Mouse (Mus musculus): Measurements from ENCODE around the gene Chid1. TPM values are rescaled to one million over a fixed set of nuclear protein-coding genes. Genes with fewer than 3 reads are reported as not detected.

The Chid1 gene
- polyA plus RNA-seq, 1 experiment from 2014 or later, result 44.1 TPM

DNA sequence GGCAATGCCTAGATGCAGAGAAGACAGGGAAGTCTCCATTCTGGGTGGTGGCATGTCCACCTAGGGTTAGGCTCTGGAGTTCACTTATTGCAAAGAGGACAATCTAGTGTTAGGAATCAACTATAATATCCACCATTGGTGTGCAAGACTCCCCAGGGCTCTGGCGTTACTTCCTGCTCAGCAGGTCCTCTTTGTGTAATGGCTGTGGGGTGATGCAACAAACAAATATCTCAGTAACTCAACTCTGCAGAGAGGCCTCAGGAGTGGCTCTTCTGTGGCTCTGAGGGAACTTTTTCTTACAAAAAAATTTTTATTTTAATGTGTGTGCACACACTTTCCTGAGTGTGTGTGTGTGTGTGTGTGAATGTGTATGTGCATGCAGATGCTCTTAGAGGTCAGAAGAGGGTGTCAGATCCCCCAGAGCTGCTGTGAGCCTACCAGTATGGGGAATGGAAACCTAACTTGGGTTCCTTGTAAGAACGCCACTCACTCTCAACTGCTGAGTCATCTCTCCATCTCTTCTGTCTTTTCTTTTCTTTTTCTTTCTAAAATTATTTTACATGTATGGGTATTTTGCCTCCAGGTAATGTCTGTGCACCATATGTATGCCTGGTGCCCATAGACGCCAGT, 9.9 kb upstream of the Chid1 start:
- no peak for ATAC-seq (replicated peaks)
- 89% methylated on average over 3 of the region's 3 CpGs for WGBS
- Histone ChIP-seq H3K4me2 (no peak overlapping the region), H3K27me3 (replicated peaks) (no peaks in the 10 kb centered on the region), H3K4me3 (no peak overlapping the region), H3K4me1 (no peaks in the 10 kb centered on the region), H3K36me3 (replicated peaks) (no peaks in the 10 kb centered on the region), H3K9ac (no peak overlapping the region), H3K27ac (no peak overlapping the region), H3K9me3 (no peaks in the 10 kb centered on the region)

DNA sequence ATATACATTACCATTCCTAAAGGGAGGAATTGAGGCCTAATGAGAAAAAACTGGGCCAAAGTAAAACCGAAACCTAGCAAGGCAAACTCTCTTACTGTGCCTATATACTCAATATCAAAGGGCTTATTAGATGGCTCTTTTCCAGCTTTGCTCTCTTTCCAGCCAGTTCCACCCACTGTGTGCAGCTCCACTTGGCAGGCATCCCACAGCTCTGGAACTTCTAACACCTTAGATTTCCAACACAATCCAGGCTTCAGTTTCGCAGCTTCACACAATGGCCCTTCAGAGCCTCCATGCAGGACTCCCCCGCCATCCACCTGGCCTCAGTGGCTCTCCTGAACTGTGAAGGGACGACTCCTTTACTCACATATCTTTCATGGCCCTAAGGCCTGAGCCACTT, 5.0 kb upstream of the Chid1 start:
- 82% methylated on average over 4 of the region's 4 CpGs for WGBS
- Histone ChIP-seq H3K36me3 (replicated peaks) (no peaks in the 10 kb centered on the region), H3K9ac (no peak overlapping the region), H3K27me3 (replicated peaks) (no peaks in the 10 kb centered on the region), H3K27ac (no peak overlapping the region), H3K4me3 (no peak overlapping the region), H3K4me2 (no peak overlapping the region), H3K4me1 (peaks cover 9% of the 10 kb centered on the region), H3K9me3 (no peaks in the 10 kb centered on the region)
- ATAC-seq (replicated peaks), result no peak

DNA sequence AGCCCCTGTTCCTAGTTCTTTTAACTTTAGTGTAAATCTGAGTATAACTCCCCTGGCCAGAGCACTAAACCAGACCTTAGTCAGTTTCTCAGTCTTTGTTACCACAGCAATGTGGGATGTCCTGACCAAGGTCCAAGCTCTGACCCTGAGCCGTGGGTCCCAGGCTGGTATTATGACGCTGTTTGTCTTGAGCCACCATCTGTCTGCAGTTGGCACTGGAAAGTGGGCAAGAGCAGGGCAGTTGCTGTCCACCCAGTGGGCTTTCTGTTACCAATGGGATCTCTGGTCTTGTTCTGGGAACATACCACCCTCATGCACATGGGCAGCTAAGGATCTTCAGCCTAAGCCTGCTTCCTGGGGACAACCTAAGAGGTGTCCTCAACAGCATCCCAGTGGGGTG, 2.9 kb upstream of the Chid1 start:
- H3K27ac ChIP-seq, result no peak overlapping the region
- no peak for ATAC-seq (replicated peaks)
- H3K9ac ChIP-seq, result no peak overlapping the region
- no peak overlapping the region for H3K4me2 ChIP-seq
- H3K4me1 ChIP-seq, result peaks cover 24% of the 10 kb centered on the region
- 95% methylated on average over 2 of the region's 2 CpGs for WGBS
- no peaks in the 10 kb centered on the region for H3K9me3 ChIP-seq
- H3K4me3 ChIP-seq, result no peak overlapping the region
- no peaks in the 10 kb centered on the region for H3K27me3 ChIP-seq (replicated peaks)
- H3K36me3 ChIP-seq (replicated peaks), result no peaks in the 10 kb centered on the region

DNA sequence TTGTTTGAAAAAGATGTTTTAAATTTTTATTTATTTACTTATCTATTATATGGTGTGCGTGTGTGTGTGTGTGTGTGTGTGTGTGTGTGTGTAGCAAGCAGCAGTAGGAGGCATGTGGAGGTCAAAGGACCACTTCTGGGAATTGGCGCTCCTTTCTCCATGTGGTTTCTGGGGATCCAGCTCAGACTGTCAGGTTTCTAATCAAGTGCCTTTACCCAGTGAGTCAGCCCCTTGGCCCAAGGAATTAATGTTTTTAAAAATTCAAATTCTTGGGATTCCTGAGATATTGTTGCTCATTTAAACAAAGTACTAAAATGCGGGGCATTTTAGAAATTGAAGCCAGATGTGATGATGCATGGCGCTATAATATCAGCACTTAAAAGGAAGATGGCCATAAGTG, 2.0 kb upstream of the Chid1 start:
- peaks cover 24% of the 10 kb centered on the region for H3K4me1 ChIP-seq
- H3K9me3 ChIP-seq, result no peaks in the 10 kb centered on the region
- ATAC-seq (replicated peaks), result no peak
- no peak overlapping the region for H3K27ac ChIP-seq
- H3K4me2 ChIP-seq, result no peak overlapping the region
- no peak overlapping the region for H3K4me3 ChIP-seq
- no peaks in the 10 kb centered on the region for H3K36me3 ChIP-seq (replicated peaks)
- WGBS, result 82% methylated on average over 4 of the region's 4 CpGs
- H3K9ac ChIP-seq, result no peak overlapping the region
- H3K27me3 ChIP-seq (replicated peaks), result no peaks in the 10 kb centered on the region

DNA sequence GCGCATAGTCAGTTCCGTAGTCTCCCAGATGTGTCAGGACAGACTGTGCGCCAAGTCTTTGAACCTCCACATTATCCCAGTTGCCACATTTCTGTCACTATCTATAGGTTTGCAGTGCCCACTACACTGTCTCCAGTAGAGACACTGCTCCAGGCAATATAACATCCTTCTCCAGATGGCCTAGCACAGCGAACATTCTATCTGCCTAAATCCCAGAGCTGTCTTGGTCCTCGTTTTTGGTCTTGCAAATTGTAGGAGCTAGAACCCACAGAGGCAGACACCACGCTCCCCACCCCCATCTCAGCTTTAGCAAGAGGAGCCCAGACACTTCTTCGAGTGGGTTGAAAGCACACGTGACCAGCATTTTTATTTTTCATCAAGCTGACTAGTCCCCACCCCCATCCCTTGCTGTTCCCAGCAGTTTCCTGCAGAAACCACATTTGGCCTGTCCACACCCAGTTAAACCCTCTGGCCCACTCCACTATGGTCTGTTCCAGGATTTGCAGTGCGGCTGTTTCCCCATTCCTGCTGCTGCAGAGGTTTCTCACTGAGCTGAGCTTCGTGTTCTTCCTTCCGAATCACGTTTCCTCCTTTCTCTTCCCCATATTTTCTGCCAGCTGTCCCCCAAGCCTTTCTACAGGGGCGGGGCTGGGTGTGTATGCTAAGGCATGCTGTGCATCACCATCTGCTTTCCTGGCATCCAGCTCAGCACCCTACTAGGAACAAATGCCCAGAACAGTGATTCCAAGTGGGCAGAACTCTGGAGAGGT, 840 bp upstream of the Chid1 start:
- Histone ChIP-seq H3K36me3 (replicated peaks) (no peaks in the 10 kb centered on the region), H3K4me1 (peaks cover 24% of the 10 kb centered on the region), H3K27me3 (replicated peaks) (no peaks in the 10 kb centered on the region), H3K4me2 (peak overlapping the region; percentile 71), H3K9ac (peak overlapping the region; percentile 77), H3K4me3 (peak overlapping the region; percentile 76), H3K27ac (peak overlapping the region; percentile 86), H3K9me3 (no peaks in the 10 kb centered on the region)
- peak; percentile 35; the same call in 1 of the 2 replicates for ATAC-seq (replicated peaks)
- WGBS, result 63% methylated on average over 13 of the region's 13 CpGs

DNA sequence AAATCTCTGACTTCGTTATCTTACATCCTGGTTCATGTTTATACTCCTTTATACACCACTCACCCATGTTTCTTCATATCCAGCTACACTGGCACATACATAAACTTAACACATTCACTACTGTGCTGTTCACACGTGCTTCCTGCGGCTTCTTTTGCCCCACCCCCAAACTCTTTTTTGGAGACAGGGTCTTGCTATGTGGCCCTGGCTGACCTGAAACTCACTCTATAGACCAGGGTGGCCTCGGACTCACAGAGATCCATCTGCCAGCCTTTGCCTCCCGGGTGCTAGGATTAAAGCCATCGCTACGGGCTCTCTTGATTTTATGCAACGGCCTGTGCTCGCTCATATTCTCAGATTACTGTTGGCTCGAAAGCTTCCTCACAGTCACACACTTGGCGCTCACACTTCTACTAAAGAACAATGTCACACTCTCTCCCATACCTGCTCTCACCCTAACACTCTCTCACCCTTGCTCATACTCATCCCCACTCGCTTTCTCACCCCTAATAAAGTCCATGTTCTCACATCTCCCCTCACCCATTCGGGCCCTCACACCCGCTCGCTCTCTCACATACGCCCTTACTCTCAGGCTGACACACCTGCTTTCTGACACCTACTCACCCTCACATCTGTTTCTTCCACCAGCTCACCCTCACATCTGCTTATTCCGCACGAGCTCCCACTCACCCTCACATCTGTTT, 653 bp downstream of the Chid1 start:
- ATAC-seq (replicated peaks), result no peak; the same call in 1 of the 2 replicates
- WGBS, result 13% methylated on average over 18 of the region's 18 CpGs
- peak overlapping the region; percentile 86 for H3K27ac ChIP-seq
- no peaks in the 10 kb centered on the region for H3K27me3 ChIP-seq (replicated peaks)
- H3K4me3 ChIP-seq, result peak overlapping the region; percentile 76
- H3K4me2 ChIP-seq, result peak overlapping the region; percentile 71
- no peaks in the 10 kb centered on the region for H3K9me3 ChIP-seq
- H3K4me1 ChIP-seq, result peaks cover 24% of the 10 kb centered on the region
- peak overlapping the region; percentile 77 for H3K9ac ChIP-seq
- no peaks in the 10 kb centered on the region for H3K36me3 ChIP-seq (replicated peaks)

DNA sequence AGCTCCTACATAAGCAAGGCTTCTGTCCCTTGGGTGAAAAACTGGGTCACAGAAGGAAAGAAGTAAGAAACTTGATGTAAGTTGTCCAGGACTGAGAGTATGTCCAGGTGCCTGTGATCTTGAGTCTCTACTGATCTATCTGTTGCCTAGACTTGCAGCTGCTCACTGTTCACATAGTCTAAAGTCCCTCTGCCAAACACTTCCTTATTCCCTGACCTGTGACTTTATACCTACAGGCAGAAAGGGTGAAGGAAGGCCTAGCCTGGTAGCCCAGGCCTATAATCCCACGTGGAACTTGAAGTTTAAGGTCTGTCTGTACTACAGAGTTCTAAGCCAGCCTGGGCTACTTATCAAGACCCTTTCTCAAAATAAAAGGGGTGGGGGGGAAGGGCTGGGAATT, 4.1 kb downstream of the Chid1 start:
- Histone ChIP-seq H3K4me2 (no peak overlapping the region), H3K27me3 (replicated peaks) (no peaks in the 10 kb centered on the region), H3K9ac (no peak overlapping the region), H3K27ac (no peak overlapping the region), H3K36me3 (replicated peaks) (0 out of 2 replicates have a peak, but pooled peaks cover 2% of the 10 kb centered on the region), H3K4me3 (no peak overlapping the region), H3K4me1 (peaks cover 21% of the 10 kb centered on the region), H3K9me3 (no peaks in the 10 kb centered on the region)
- no peak for ATAC-seq (replicated peaks)
- WGBS, result 79% methylated on average over 1 of the region's 1 CpGs

DNA sequence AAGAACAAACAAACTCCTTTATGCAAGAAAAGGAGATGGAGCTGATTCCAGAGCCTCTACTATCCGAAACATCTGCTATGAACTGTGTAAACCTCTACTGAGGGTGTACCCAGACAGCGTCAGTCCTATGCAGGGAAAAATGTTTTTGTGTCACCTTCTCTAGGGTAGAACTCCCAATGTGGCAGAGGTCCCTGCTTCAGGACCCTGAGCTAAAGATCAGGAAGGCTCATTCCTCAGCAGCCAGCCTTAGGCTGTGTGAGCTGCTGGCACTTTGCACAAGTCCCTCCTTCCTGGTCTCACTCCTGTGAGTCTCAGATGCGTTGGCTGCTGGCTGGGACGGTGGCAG, 14.1 kb downstream of the Chid1 start:
- Histone ChIP-seq H3K27me3 (replicated peaks) (no peaks in the 10 kb centered on the region), H3K36me3 (replicated peaks) (peaks cover 13% of the 10 kb centered on the region; the same call in 1 of the 2 replicates), H3K4me1 (no peaks in the 10 kb centered on the region), H3K27ac (no peak overlapping the region), H3K9me3 (no peaks in the 10 kb centered on the region), H3K9ac (no peak overlapping the region), H3K4me2 (no peak overlapping the region), H3K4me3 (no peak overlapping the region)
- 87% methylated on average over 4 of the region's 4 CpGs for WGBS
- ATAC-seq (replicated peaks), result peak; percentile 24; the same call in 1 of the 2 replicates

DNA sequence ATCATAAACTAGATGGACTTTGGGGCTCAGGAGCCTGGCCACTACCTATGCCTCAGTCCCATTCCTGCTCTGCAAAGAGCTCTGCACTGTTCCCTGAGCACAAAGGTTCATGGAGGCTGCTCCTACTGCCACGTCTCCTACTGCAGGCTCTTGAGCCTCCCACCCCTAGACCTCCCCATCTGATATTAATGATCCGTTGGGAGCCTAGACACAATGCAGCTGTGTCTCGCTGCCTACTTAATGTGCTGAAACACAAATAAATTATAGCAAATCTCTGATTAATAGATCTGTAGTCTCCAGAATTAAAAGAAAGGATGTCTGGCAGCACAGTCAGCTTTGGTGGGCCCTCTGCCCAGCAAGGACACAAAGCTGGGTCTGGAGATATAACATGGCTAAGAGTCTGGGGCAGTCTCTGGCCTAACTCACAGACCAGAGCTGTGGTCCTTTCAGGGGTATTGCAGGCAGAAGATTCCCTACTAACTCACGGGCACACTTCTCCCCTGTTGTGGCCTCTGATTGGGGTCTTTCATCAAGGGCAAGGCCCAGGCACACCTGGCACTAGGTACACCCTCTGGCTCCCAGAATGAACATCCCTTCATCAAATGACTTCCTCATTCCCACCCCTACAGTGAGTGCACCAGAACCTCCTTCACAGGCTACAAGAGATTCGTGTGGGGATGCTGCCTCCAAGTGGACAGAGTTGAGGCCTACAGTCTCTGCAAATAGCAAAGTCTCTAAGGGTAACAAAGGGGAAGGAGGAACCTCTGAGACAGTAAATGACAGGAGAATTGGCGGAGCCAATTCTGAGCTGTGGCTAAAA, 14.7 kb downstream of the Chid1 start:
- Histone ChIP-seq H3K27me3 (replicated peaks) (no peaks in the 10 kb centered on the region), H3K9ac (no peak overlapping the region), H3K9me3 (no peaks in the 10 kb centered on the region), H3K4me3 (no peak overlapping the region), H3K27ac (no peak overlapping the region), H3K4me1 (no peaks in the 10 kb centered on the region), H3K4me2 (no peak overlapping the region), H3K36me3 (replicated peaks) (peaks cover 12% of the 10 kb centered on the region; the same call in 1 of the 2 replicates)
- 58% methylated on average over 6 of the region's 6 CpGs for WGBS
- peak; percentile 78 for ATAC-seq (replicated peaks)

DNA sequence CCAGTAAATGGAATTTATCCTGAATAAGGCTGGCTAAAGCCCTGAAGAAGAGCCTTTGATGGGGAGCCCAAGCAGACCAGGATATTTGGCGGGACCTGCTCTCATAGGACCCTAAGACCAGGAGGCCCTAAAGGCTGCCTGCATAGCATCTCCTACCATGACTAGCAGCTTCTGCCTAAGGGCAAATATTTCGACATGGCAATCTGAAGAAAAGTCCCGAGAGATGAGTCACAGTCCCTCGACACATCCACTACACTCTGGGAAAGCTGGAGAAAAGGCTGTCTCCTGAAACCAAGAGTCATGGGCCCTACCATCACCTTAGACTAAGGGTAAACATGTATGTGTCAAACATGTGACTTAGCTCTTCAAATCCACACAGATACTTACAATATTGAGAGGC, 15.4 kb downstream of the Chid1 start:
- Histone ChIP-seq H3K4me3 (no peak overlapping the region), H3K4me2 (no peak overlapping the region), H3K4me1 (no peaks in the 10 kb centered on the region), H3K27ac (no peak overlapping the region), H3K9ac (no peak overlapping the region), H3K9me3 (no peaks in the 10 kb centered on the region), H3K36me3 (replicated peaks) (peaks cover 10% of the 10 kb centered on the region; the same call in 1 of the 2 replicates), H3K27me3 (replicated peaks) (no peaks in the 10 kb centered on the region)
- ATAC-seq (replicated peaks), result no peak
- WGBS, result 92% methylated on average over 4 of the region's 4 CpGs

DNA sequence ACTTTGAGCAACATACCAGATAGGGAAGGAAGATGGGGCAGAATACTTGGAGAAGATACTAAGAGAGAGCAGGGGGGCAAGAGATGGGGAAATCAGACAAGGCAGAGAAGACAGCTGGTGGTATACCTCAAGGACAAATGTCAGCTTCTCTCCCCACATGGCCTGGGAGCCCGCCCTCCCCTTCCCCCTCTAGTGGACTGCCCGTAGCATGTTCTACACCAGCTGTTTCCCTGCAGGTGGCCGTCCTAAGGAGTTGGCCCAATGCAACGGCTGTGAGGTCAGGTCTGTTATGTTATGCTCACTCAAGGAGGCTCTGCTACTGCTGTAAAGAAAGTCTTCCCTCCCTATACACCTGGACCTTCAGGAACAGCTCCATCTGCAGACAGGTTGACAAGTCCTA, 16.6 kb downstream of the Chid1 start:
- Histone ChIP-seq H3K4me2 (no peak overlapping the region), H3K27ac (no peak overlapping the region), H3K9me3 (no peaks in the 10 kb centered on the region), H3K27me3 (replicated peaks) (no peaks in the 10 kb centered on the region), H3K4me3 (no peak overlapping the region), H3K36me3 (replicated peaks) (peaks cover 10% of the 10 kb centered on the region; the same call in 1 of the 2 replicates), H3K4me1 (no peaks in the 10 kb centered on the region), H3K9ac (no peak overlapping the region)
- ATAC-seq (replicated peaks), result no peak
- 43% methylated on average over 4 of the region's 4 CpGs for WGBS

DNA sequence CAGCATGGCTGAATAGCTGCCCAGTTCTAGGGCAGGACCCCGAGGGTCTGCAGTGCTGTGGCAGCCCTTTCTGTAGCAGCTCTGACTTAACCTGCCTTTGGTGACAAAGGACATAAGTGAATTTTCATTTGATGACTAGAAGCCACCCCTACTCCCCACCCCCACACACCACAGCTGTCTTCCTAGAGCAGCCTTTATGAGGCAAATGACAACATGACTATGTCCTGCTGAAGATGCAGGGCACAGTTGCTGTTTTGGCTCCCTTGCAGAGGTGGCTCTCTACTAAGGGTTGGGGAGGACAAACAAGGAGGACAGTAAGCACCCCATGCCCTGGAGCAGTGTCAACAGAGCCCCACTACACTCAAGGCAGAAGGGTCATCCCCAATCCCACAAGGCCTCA, 19.9 kb downstream of the Chid1 start:
- Histone ChIP-seq H3K9me3 (no peaks in the 10 kb centered on the region), H3K36me3 (replicated peaks) (peaks cover 6% of the 10 kb centered on the region; the same call in 1 of the 2 replicates), H3K4me3 (no peak overlapping the region), H3K4me1 (no peaks in the 10 kb centered on the region), H3K9ac (no peak overlapping the region), H3K4me2 (no peak overlapping the region), H3K27ac (no peak overlapping the region), H3K27me3 (replicated peaks) (no peaks in the 10 kb centered on the region)
- WGBS, result 86% methylated on average over 1 of the region's 1 CpGs
- ATAC-seq (replicated peaks), result no peak

Measured in midbrain, embryonic 15.5 days (tissue).